Mouse (Mus musculus) olfactory bulb, adult 2 months (tissue): Measurements from ENCODE around the gene Eef1akmt4. TPM values are rescaled to one million over a fixed set of nuclear protein-coding genes. Genes with fewer than 3 reads are reported as not detected.
A peak's percentile ranks its signal among the peaks of the same experiment; 100 is the strongest.

Experiments used
- H3K27ac ChIP-seq: fragments of 200-500 bp; 2 replicates; pipeline ENCODE4 v1.5.1; 2012; ENCODE audit warnings: low read depth, low read length; ENCODE audit not compliant: insufficient read depth
- H3K4me1 ChIP-seq: fragments of 200-500 bp; 2 replicates; pipeline ENCODE4 v1.6.1; 2012; ENCODE audit warnings: low read length; ENCODE audit not compliant: control insufficient read depth, insufficient read depth
- H3K4me3 ChIP-seq: fragments of 200-500 bp; 2 replicates; pipeline ENCODE4 v1.5.1; 2012; ENCODE audit warnings: mild to moderate bottlenecking, low read depth, low read length, moderate library complexity; ENCODE audit not compliant: insufficient read depth
- CTCF ChIP-seq: fragments of 200-500 bp; IDR thresholded peaks from 2 replicates; pipeline ENCODE4 v1.5.1; 2012; ENCODE audit warnings: low read depth, mild to moderate bottlenecking, low read length, moderate library complexity; ENCODE audit not compliant: insufficient read depth
- POLR2A ChIP-seq: fragments of 200-500 bp; IDR thresholded peaks from 2 replicates; pipeline ENCODE4 v1.6.1; 2012; ENCODE audit warnings: mild to moderate bottlenecking, low read depth, low read length, moderate library complexity; ENCODE audit not compliant: insufficient read depth
- WGBS: fragments of 180-500 bp; shearing (Covaris S2); methylation state at CpG from one replicate; pipeline ENCODE4 v1.1.7; 2018; 5-methylcytosine and 5-hydroxymethylcytosine counted together
- polyA plus RNA-seq: library from polyadenylated mRNA; stranded (reverse); fragments of >200 nt; gene quantifications from 2 replicates; pipeline ENCODE4 v1.2.4, GENCODE M21; 2012; ENCODE audit warnings: low replicate concordance; ENCODE audit not compliant: missing spikeins, insufficient read depth, insufficient read length

Eef1akmt4 gene
- polyA plus RNA-seq: not detected in 2 replicates

DNA sequence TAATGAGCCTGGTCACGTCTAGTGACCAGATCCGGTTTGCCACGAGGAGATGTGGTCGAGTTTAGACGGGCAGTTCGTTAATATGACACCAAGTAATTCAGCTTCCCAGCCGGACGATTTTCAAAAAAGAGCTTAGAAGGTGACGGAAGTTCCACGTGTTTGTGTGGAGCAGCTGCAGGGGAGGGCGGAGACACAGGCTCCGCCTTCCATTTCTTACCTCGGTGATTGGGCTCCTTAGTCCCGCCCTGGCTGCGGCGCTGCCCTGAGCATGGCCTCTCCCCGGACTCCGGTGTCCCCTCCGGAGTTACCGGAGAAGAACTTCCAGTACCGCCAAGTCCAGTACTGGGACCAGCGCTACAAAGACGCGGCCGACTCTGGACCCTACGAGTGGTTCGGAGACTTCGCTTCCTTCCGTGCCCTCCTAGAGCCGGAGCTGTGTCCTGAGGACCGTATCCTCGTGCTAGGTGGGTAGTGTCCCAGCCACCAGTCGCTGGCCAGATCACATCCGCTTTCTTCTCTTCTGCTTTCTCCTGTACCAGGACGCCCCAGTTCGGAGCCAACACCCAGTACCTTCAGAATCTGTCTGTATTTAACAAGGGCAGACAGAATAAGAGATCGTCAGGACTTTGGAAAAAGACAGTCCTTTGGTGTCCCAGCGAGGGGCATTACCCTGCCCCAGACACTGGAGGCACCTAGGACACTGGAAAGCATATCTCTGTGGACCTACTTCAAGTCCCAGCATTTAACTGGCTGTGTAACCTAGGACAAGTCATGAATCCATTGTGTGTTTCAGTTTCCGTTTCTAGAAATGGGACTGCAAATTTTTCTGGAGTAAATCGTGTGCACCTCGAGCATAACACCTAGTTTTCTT lies at the start of gene Eef1akmt4, which contains the start of the genes Gm49333 and Alg3:
Gene Eef1akmt4, plus strand, starts transcription at position 237 of the 871 bp plus-strand sequence.
Gene Gm49333, plus strand, starts transcription at position 254 of the 871 bp plus-strand sequence.
Gene Alg3, minus strand, starts transcription at position 379 of the 871 bp plus-strand sequence.
- peak within 1 kb of the TSS; percentile 72 for H3K27ac ChIP-seq
- under 1% methylated on average over 41 of the region's 41 CpGs for WGBS
- TF ChIP-seq CTCF: no peak
- TF ChIP-seq POLR2A: peak; percentile 32; the same call in 1 of the 2 replicates
- H3K4me3 ChIP-seq: peak within 1 kb of the TSS; percentile 93
- H3K4me1 ChIP-seq: no peaks in the 10 kb centered on the region

- no peak for TF ChIP-seq POLR2A
- no peak for TF ChIP-seq CTCF
- Histone ChIP-seq H3K4me3 (no peak overlapping the region), H3K27ac (no peak overlapping the region), H3K4me1 (no peaks in the 10 kb centered on the region)
- WGBS: 27% methylated on average over 1 of the region's 1 CpGs
These were observed 46.3 kb upstream of the Eef1akmt4 start for GRCm38 (mm10) chr16:20565075-20565474.

- TF ChIP-seq CTCF (no peak), POLR2A (no peak)
- Histone ChIP-seq H3K27ac (no peak within 1 kb of the TSS), H3K4me3 (peak within 1 kb of the TSS; percentile 62), H3K4me1 (peaks cover 17% of the 10 kb centered on the region; the same call in 1 of the 2 replicates)
- WGBS: under 1% methylated on average over 24 of the region's 24 CpGs
These were observed 21.9 kb upstream of the Eef1akmt4 start, which contains the start of gene Vwa5b2 for GRCm38 (mm10) chr16:20589366-20589938. Gene Vwa5b2, plus strand, starts transcription at chr16:20589471.

DNA sequence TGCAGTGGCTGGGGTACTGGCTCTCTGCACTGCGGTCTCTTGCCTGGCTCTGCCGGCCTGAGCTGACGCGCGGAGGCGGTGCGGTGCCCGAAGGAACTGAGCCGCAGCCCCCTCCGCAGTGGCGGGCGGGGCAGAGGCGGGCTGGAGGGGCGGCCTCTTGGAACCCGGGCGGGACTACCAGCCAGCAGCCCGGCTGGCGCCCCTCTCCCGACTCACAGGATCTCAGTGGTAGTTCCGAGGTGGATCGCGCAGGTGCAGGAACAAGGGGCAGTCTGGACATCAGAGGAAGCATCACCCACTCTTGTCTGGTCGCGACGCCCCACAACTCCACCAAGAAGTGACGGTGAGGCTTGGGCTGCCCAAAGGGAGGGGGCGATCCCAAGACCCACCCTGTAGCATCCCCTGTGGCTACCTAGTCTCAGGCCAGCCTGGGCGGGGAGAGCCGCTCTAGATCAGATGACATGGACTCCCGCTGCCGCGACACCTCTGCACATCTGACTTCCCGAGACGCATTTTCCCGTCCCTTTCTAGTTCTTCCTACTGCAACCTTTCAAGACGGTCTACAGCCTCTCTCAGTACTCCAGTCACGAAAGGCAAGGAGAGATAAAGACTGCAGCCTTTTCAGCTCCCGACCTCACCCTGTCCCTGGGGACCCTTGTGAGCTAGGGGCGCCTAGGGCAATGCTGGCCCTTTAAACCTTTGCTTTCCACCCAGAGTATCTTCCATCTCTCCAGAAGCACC lies 21.3 kb upstream of the Eef1akmt4 start:
- Histone ChIP-seq H3K4me1 (peaks cover 17% of the 10 kb centered on the region; the same call in 1 of the 2 replicates), H3K4me3 (peak overlapping the region; percentile 62), H3K27ac (no peak overlapping the region)
- TF ChIP-seq CTCF: no peak
- TF ChIP-seq POLR2A: 0 out of 2 replicates have a peak, but pooled peaks have one; percentile 30
- under 1% methylated on average over 39 of the region's 39 CpGs for WGBS

GRCm38 (mm10) chr16:20590680-20591038 lies 20.7 kb upstream of the Eef1akmt4 start:
- TF ChIP-seq CTCF: no peak
- no peak for TF ChIP-seq POLR2A
- no peak overlapping the region for H3K27ac ChIP-seq
- 5% methylated on average over 17 of the region's 17 CpGs for WGBS
- H3K4me1 ChIP-seq: peaks cover 17% of the 10 kb centered on the region; the same call in 1 of the 2 replicates
- H3K4me3 ChIP-seq: peak overlapping the region; percentile 62

DNA sequence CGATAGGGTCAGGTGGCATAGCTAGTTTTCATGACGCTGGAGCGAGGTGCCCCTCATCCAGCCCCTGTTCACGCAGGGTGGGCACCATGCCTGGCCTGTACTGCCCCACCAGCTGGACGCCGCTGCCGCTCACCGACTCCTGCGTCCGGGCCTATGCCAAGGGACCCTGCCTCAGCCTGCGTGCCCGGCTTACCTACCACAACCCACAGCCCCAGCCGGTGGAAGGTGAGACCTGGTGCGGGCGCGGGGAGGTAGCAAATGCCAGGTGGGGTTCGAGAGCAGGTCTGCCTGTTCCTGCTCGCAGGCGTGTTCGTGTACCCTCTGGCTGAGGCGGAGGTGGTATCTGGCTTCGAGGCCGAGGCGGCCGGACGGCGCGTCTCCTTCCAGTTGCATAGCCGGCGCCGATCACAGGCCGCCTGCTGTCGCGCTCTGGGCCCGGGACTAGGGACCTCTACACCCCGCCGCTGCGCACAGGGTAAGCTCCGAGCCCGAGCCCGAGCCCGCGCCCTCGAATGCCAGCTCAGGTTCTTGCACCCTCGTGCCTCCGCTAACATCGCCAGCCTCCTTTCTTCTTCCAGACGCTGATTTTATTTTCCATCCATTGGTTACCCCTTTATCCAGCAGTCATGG lies 20.2 kb upstream of the Eef1akmt4 start:
- H3K4me3 ChIP-seq: no peak overlapping the region; the same call in 1 of the 2 replicates
- peaks cover 17% of the 10 kb centered on the region; the same call in 1 of the 2 replicates for H3K4me1 ChIP-seq
- WGBS: 30% methylated on average over 48 of the region's 48 CpGs
- TF ChIP-seq POLR2A: no peak
- TF ChIP-seq CTCF: no peak
- no peak overlapping the region for H3K27ac ChIP-seq

- WGBS: 87% methylated on average over 7 of the region's 7 CpGs
- Histone ChIP-seq H3K4me1 (peaks cover 8% of the 10 kb centered on the region; the same call in 1 of the 2 replicates), H3K27ac (no peak overlapping the region), H3K4me3 (no peak overlapping the region)
- TF ChIP-seq POLR2A (no peak), CTCF (no peak)
These were observed 16.2 kb upstream of the Eef1akmt4 start for GRCm38 (mm10) chr16:20595060-20595673.
